Mouse (Mus musculus) liver, postnatal 0 days (tissue): ENCODE data around the gene Zfp292.

Experiments
- CTCF ChIP-seq: sonication (generic); IDR thresholded peaks from 2 replicates; pipeline ENCODE4 v1.5.1; 2016; ENCODE audit warnings: antibody characterized with exemption, low read depth
- EP300 ChIP-seq: IDR thresholded peaks from 2 replicates; pipeline ENCODE4 v1.6.1; 2016; ENCODE audit warnings: antibody characterized with exemption, low read depth, mild to moderate bottlenecking

DNA sequence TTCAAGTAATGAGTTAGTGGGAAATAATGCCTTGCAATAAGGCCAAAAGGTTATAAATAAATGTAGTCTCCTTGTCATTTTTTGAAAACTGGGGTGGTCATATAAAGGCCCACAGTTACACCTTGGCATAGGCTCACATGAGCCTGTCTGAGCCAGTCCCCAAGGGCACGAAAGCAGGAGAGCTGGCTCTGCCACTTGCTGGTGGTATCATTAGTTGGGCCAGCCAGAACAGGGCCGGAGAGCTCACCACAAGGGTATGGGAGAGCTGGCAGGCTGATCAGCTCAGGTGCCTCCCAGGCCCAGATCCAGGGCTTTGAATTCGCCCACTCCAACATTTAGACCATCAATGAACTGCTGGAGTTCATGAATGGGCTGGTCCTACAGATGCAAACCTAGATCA is 96.3 kb downstream of the Zfp292 start:
- no peak for TF ChIP-seq EP300
- no peak for TF ChIP-seq CTCF
